12 mouse cellular contexts compared by ENCODE assay signal in genomic region chr6:11594936-11595335, GRCm38 (mm10).
DNase-seq lines count a peak whose midpoint lies in the region; TF ChIP-seq lines count a peak whose summit lies in the region.
"Had no signal": no experiment of that assay in that cellular context is flagged by ENCODE, and none has a peak within 500 bp of the region (broad histone marks: within the 10 kb centered on the region; RNA-seq: fewer than 3 reads in every experiment).

No protein-coding gene starts in this region.

- 52% methylated on average over 2 of the region's 2 CpGs for WGBS in kidney, adult 2 months

- peak; percentile 3 for DNase-seq in cerebellum, adult 8-10 months
- no peak for DNase-seq in cerebellum, adult 11-12 months
- peak; percentile 17 to 29 for DNase-seq in kidney, postnatal 4 days
- DNase-seq in kidney, adult 2 months = no peak
- peak; percentile 52 for DNase-seq in adrenal gland, adult 2 months
- DNase-seq in embryo, embryonic 11 days = peak; percentile 33
- DNase-seq in spleen, postnatal 14 days (ENCODE audit: low spot score in 2 of 2) = no peak
- no peak for DNase-seq in testis, postnatal 14 days (ENCODE audit: low spot score)
- DNase-seq: B cell, adult 2 months; lung, adult 18-20 months; thymus, postnatal 4 days had no signal

- H3K27me3 ChIP-seq in kidney, adult 2 months (replicated peaks; ENCODE audit: control insufficient read depth, insufficient read depth, low read length) = no peaks in the 10 kb centered on the region
- H3K27me3 ChIP-seq: embryonic facial prominence, embryonic 13.5 days had no signal

- TF ChIP-seq CTCF in kidney, adult 2 months (conservative IDR thresholded peaks at IDR 0.05; ENCODE audit: insufficient read depth, insufficient read length, low read depth, low read length) = no peak

- TF ChIP-seq POLR2A in kidney, adult 2 months (IDR thresholded peaks at IDR 0.05; ENCODE audit: low read depth, low read length) = no peak

- no peak overlapping the region for H3K4me3 ChIP-seq in kidney, adult 2 months (ENCODE audit: insufficient read depth, low read depth, low read length)
- H3K4me3 ChIP-seq: embryonic facial prominence, embryonic 13.5 days had no signal

- no peaks in the 10 kb centered on the region for H3K36me3 ChIP-seq in kidney, adult 2 months (ENCODE audit: control insufficient read depth, insufficient read depth, low read length)
- H3K36me3 ChIP-seq: embryonic facial prominence, embryonic 13.5 days had no signal

- no peaks in the 10 kb centered on the region for H3K4me1 ChIP-seq in kidney, adult 2 months (ENCODE audit: control insufficient read depth, insufficient read depth, low read length)
- H3K4me1 ChIP-seq: embryonic facial prominence, embryonic 13.5 days had no signal

- no peak overlapping the region for H3K27ac ChIP-seq in kidney, adult 2 months (ENCODE audit: insufficient read depth, low read depth, low read length)
- H3K27ac ChIP-seq: embryonic facial prominence, embryonic 13.5 days had no signal

Comparison
In these comparisons a context has a peak if more than half of its experiments do, and no peak if none do; other contexts are left out.
1. DNase-seq: peak in cerebellum, adult 8-10 months (single experiment), kidney, postnatal 4 days (2 of 2), adrenal gland, adult 2 months (single experiment) and embryo, embryonic 11 days (single experiment); none in cerebellum, adult 11-12 months (single experiment), kidney, adult 2 months (single experiment), spleen, postnatal 14 days (0 of 2) and testis, postnatal 14 days (single experiment).